Mouse (Mus musculus) common myeloid progenitor, adult 5-6 weeks (primary cell): ENCODE measurements around the gene Tekt4. TPM values are rescaled to one million over a fixed set of nuclear protein-coding genes. Genes with fewer than 3 reads are reported as not detected.

Experiments used
- ATAC-seq: replicated peaks from 2 replicates; pipeline ENCODE4 v1.8.0; 2016; ENCODE audit warnings: low read depth, mild to moderate bottlenecking, moderate TSS enrichment, inconsistent platforms; ENCODE audit not compliant: poor library complexity, severe bottlenecking
- total RNA-seq: library from RNA; stranded (forward); fragments of 200-1000, 187-1606 nt; gene quantifications from 2 replicates; pipeline ENCODE4 v1.2.3, GENCODE M21; 2017

The Tekt4 gene
- total RNA-seq, result not detected in 2 replicates

DNA sequence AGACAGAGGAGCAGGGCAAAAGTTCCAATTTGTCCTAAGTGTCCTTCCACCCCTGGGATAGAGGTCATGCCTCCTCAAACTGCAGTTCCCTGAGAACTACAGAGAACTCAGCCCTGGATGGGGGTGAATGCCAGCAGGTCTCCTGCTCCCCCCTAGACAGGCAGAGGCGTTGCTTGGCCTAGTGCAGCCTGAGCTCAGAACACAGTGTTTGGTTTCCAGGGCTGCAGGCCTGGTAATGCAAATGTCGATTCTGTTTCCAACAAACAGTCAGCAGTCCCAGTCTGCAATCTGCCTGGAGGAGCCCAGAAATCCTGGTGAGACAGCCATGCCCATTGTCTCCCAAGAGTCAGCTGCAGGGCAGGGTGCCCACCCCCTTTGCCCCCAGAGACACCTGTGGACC, at the start of gene Tekt4:
Gene Tekt4 (plus strand): TSS at position 344 of the 400 bp plus-strand sequence.
- no peak for ATAC-seq

- ATAC-seq, result no peak
These were observed 49.1 kb upstream of the Tekt4 start for GRCm38 (mm10) chr17:25405224-25405895.

- no peak for ATAC-seq
These were observed 48.4 kb upstream of the Tekt4 start for GRCm38 (mm10) chr17:25406011-25406441.

DNA sequence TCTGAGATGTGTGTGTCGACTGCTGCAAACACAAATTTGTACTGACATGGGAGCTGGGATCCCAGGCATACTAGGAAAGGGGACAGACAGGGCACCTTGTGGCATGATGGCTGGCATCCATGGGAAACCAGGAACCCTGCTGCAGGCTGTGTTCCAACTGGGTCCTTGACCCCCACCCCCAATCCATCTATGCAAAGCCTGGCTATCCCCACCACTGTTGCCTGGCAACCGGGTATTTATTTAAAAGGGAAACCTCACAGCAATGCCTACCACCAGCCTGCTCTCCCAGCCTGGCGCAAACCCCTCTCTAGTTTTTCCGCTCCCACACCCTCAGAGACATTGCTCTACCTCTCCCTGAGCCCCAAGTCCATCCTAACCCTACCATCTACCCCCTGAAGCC, 47.1 kb upstream of the Tekt4 start:
- no peak for ATAC-seq

GRCm38 (mm10) chr17:25408302-25408999, 46.0 kb upstream of the Tekt4 start:
- ATAC-seq, result no peak

DNA sequence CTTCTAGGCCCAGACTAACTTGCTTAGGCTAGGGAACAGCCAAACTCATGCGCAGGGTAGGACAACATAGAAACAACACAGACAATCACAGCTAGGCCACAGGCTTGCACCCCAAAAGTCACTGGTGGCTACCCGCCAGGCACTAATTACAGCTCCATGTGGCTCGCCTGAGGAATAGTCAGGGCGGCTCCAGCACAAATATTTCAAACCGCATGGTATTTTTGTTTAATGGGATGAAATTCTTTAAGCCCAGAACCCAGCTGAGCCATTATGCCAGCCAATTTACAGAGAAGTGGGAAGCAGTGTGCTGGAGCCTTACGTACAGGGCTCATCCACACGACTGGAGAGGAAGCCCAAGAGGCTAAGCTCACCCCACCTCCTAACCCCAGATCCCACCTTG, 44.8 kb upstream of the Tekt4 start:
- no peak for ATAC-seq

DNA sequence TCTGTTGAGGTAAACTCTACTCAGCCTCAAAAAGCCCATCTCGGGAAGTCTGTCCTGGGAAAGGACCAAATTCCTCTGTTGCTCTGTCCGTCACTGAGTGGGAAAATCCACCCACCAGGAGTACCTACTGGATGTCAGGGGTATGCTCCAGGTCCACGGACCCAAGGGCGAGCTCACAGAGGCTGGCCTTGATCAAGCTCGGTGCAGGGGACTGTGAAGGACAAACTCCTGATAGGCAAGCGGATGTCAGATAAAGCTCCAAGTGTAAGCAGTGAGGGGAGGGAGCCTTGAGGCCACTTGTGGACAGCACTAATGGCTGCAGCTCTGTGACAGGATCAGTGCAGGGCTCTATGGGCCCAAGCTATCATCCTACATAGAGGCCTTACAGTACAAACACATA, 44.2 kb upstream of the Tekt4 start:
- ATAC-seq, result no peak

DNA sequence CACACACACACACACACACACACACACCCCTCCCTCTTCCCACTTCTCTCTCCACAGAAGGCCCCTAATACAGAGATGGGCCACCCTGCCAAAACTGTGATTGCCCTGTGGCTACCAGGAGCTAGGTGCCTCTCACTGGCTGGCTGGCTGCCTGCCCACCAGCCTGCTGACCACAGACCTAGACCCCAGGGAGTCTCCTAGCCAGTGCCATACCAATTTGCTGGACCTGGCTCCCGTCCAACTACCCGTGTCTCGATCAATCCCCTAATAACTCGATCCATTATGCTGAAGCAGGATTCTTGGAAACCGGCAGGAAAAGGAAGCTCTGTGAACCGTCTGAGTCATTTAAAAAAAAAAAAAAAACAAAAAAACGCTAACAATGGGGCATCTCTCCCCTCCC, 43.6 kb upstream of the Tekt4 start:
- no peak for ATAC-seq

DNA sequence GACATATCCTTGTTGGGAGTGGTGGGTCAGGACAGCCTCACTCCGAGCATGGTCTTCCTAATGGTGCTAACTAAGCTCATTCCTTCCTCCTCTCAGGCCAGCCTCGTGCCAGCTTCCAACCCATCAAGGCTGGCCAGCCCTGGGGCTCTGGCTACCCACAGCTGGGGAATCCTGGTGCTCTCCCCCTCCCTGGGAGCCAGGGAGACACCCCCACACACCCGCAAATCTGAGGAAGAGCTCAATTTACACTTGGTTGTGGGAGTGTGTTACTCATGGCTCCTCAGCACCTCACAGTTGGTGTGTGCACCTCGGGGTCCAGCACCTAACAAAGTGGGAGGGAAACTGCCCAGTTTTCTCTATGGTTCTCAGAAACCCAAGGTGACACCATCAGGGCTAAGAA, 43.2 kb upstream of the Tekt4 start:
- no peak for ATAC-seq

DNA sequence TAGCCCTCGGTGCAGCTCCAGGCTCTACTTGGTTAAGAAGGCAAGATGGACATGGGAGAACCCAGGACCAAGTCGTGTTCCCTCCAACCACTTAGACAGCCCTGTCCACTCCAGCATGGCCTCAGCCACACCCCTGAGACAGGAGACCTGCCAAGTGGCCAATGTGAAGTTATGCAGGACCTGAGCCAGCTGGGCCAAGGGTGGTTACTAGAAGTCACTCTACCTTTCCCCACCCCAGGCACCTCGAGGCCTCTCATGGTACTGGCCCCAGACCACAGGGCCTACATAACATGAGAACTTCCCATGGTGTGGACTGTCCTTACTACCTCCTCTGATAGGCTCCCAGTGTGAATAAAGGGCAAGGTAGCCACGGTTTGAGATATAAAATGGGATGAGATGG, 40.2 kb upstream of the Tekt4 start:
- ATAC-seq, result no peak

- no peak for ATAC-seq
These were observed 39.5 kb upstream of the Tekt4 start for GRCm38 (mm10) chr17:25414917-25415316.

GRCm38 (mm10) chr17:25415421-25415913, 38.9 kb upstream of the Tekt4 start:
- no peak for ATAC-seq

DNA sequence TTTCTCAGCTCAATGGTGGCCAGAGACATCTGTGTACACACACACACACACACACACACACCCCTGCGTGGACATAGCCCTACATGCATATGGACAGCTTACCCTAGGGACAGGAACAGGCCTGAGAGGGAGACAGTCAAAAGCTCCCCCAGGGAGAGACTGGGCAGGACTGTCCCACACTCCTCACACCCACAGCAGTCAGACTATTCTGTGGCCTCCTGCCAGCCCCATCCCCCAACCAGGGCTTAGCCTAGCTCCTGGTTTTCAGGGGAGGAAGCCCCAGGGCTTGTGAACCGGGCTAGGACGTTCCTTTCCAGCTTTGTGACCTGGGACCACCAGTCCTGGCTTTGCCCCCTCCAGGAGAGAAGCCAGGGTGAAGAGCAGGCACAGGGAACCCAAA, 38.2 kb upstream of the Tekt4 start:
- no peak for ATAC-seq

DNA sequence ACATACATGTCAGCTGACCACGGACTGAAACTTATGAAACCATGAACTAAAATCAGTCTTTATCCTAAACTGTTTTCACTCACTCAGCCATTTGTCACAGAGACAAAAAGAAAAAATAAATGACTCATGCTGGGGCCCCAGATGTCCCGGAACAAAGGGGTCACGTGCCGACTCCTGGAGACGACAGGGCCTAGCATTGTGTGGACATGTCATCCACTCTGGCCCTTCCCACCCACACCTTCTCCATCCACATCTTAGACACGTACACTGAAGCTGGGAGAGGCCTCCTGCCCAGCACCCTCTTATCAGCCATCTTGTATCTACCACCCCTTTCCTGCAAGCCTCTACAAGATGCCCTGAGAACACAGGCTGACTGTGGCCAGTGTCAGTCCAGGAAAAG, 36.4 kb upstream of the Tekt4 start:
- ATAC-seq, result no peak

GRCm38 (mm10) chr17:25418926-25419325, 35.5 kb upstream of the Tekt4 start:
- ATAC-seq, result no peak

DNA sequence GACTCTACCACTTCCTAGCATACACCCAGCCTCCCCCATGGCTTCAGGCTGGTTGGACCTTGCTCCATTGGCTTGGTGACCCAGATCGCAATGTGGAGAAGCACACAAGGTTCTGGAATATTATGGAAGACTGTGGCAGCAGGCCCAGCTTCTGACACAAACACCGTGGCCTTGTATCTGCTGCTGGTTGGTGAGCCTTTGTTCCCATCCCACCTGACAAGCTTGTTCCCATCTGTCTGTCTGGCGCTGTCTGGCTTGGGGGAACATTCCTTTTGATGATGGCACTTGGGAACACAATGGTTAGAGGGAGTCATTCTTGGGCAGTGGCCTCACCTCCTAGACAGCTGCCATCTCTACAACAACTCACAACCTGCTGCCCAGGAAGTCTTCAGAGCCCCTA, 33.4 kb upstream of the Tekt4 start:
- no peak for ATAC-seq

- no peak for ATAC-seq
These were observed 29.8 kb upstream of the Tekt4 start for GRCm38 (mm10) chr17:25424526-25425080.

DNA sequence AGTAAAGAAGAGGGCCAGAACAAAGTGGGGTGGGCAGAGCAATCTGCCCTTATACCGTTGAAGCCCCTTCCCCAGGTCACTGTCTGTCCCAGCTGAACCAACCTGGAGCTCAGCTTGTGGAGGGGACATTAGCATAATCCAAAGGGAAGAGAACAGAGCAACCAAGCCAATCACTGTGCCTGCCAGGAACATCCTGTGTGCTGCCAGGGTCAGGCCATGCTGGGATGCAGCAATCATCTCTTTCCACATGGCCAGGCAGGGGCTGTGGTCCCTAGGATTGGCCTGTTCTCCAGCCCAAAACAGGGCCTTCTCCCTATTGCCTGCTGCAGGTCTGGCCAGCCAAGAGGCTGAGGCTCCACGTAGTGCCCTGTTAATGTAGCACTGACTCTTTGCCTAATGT, 28.4 kb upstream of the Tekt4 start:
- ATAC-seq, result no peak

DNA sequence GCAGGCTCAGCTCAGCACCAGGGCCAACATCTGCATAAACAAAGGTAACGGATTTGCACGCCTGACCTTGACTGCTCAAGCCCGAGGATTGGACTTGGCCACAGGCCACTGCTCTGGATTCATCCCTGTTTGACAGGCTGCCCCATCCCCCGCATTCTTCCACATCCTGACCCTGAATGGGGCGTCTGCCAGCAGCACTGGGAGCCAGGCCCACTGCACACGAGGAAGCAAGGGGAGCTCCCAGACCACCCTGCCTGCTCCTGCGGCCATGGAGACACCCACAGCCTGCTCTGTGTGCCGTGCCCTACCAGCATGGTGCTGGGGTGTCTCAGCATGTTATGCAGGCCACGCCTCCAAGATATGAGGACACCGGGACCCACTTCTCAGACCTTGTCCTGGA, 27.0 kb upstream of the Tekt4 start:
- no peak for ATAC-seq

DNA sequence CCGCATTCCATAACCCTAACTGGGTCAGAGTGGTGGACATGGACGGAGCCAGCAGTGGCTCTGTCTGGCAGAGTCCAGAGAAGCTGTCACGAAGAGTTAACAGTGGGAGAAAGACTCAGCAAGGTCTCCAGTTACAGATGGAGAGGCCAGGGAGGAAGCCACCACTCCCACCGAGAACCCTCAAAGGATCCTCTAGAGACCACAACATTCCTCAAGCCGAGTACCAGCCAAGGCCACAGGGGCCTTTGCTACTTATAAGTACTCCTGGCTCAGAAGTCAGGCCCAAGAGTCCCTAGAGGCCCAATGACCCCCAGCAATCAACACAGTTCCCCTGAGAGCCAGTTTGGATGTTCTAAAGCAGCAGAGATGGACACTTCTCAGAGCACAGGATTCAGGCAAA, 25.2 kb upstream of the Tekt4 start:
- ATAC-seq, result no peak

DNA sequence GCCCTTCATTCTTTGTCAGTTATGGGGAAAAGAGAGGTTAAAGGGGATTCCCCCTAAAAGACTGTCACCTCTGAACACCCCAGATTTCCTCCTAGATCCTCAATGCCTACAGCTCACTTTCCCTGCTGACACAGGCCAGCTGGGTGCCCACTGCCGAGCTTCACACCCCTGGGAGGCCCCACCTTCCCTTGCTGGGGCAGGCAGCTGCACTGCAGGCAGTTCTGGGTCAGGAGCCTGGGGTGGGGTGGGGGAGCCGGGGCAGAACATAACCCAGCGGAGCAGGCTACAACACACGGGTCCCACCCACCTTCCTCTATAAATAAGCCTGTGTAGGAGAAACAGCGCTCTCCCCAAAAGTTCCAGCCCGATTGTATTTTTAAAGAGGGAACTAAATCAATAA, 24.5 kb upstream of the Tekt4 start:
- ATAC-seq, result no peak
